Mouse (Mus musculus): Measurements from ENCODE around the gene Aasdhppt. TPM values are rescaled to one million over a fixed set of nuclear protein-coding genes. Genes with fewer than 3 reads are reported as not detected.

Aasdhppt gene
- polyA plus RNA-seq (2015; fragmentation: Nextera tagmentation; extraction: Ambion mirVana) = 32.2 and 34.3 TPM in 2 replicates

- under 1% methylated on average over 53 of the region's 53 CpGs for WGBS
- peak; percentile 100 for ATAC-seq (ENCODE audit: insufficient number of reproducible peaks, low FRiP score, low TSS enrichment, low read depth)
- H3K36me3 ChIP-seq = no peaks in the 10 kb centered on the region
- no peaks in the 10 kb centered on the region for H3K9me3 ChIP-seq
- peaks cover 9% of the 10 kb centered on the region for H3K4me1 ChIP-seq
- H3K27me3 ChIP-seq = no peaks in the 10 kb centered on the region
- peak within 1 kb of the TSS; percentile 93 for H3K27ac ChIP-seq
- H3K9ac ChIP-seq = peak within 1 kb of the TSS; percentile 73
- H3K4me3 ChIP-seq = peak within 1 kb of the TSS; percentile 66
- peak within 1 kb of the TSS; percentile 60 for H3K4me2 ChIP-seq
Measured at GRCm38 (mm10) chr9:4309351-4310085, at the start of gene Aasdhppt, which contains the start of gene Kbtbd3. Gene Aasdhppt (minus strand): TSS chr9:4309471. Gene Kbtbd3 (plus strand): TSS chr9:4309833.

- 80% methylated on average over 1 of the region's 1 CpGs for WGBS
- Histone ChIP-seq H3K4me1 (no peaks in the 10 kb centered on the region), H3K4me2 (no peak overlapping the region), H3K27ac (no peak overlapping the region), H3K9me3 (no peaks in the 10 kb centered on the region), H3K27me3 (no peaks in the 10 kb centered on the region), H3K36me3 (no peaks in the 10 kb centered on the region), H3K9ac (no peak overlapping the region), H3K4me3 (no peak overlapping the region)
- no peak for ATAC-seq (ENCODE audit: insufficient number of reproducible peaks, low FRiP score, low TSS enrichment, low read depth)
Measured at GRCm38 (mm10) chr9:4353163-4353562, 43.9 kb upstream of the Aasdhppt start.

- Histone ChIP-seq H3K9me3 (no peaks in the 10 kb centered on the region), H3K4me2 (no peak overlapping the region), H3K27me3 (no peaks in the 10 kb centered on the region), H3K27ac (no peak overlapping the region), H3K9ac (no peak overlapping the region), H3K36me3 (no peaks in the 10 kb centered on the region), H3K4me3 (no peak overlapping the region), H3K4me1 (no peaks in the 10 kb centered on the region)
- ATAC-seq (ENCODE audit: insufficient number of reproducible peaks, low FRiP score, low TSS enrichment, low read depth) = no peak
- WGBS = 80% methylated on average over 6 of the region's 6 CpGs
Measured at GRCm38 (mm10) chr9:4318939-4319721, 9.9 kb upstream of the Aasdhppt start.

GRCm38 (mm10) chr9:4315746-4316145 is 6.5 kb upstream of the Aasdhppt start:
- H3K9ac ChIP-seq = no peak overlapping the region
- ATAC-seq (ENCODE audit: insufficient number of reproducible peaks, low FRiP score, low TSS enrichment, low read depth) = no peak
- whole genome bisulfite sequencing = 85% methylated on average over 2 of the region's 2 CpGs
- no peaks in the 10 kb centered on the region for H3K9me3 ChIP-seq
- no peak overlapping the region for H3K4me2 ChIP-seq
- no peak overlapping the region for H3K4me3 ChIP-seq
- no peak overlapping the region for H3K27ac ChIP-seq
- no peaks in the 10 kb centered on the region for H3K36me3 ChIP-seq
- no peaks in the 10 kb centered on the region for H3K27me3 ChIP-seq
- peaks cover under 1% of the 10 kb centered on the region; the same call in 1 of the 2 replicates for H3K4me1 ChIP-seq

- WGBS = 88% methylated on average over 4 of the region's 4 CpGs
Measured at GRCm38 (mm10) chr9:4313946-4314345, 4.7 kb upstream of the Aasdhppt start.

GRCm38 (mm10) chr9:4311162-4311561 is 1.9 kb upstream of the Aasdhppt start:
- H3K27me3 ChIP-seq = no peaks in the 10 kb centered on the region
- WGBS = 88% methylated on average over 3 of the region's 3 CpGs
- ATAC-seq (ENCODE audit: insufficient number of reproducible peaks, low FRiP score, low TSS enrichment, low read depth) = no peak

More at GRCm38 (mm10) chr9:4313946-4314345, 4.7 kb upstream of the Aasdhppt start:
- Histone ChIP-seq H3K36me3 (no peaks in the 10 kb centered on the region), H3K4me2 (no peak overlapping the region), H3K9me3 (no peaks in the 10 kb centered on the region), H3K4me3 (no peak overlapping the region), H3K9ac (no peak overlapping the region), H3K4me1 (peaks cover 6% of the 10 kb centered on the region), H3K27ac (no peak overlapping the region), H3K27me3 (no peaks in the 10 kb centered on the region)
- ATAC-seq (ENCODE audit: insufficient number of reproducible peaks, low FRiP score, low TSS enrichment, low read depth) = no peak

GRCm38 (mm10) chr9:4310706-4311105 is 1.4 kb upstream of the Aasdhppt start:
- ATAC-seq (ENCODE audit: insufficient number of reproducible peaks, low FRiP score, low TSS enrichment, low read depth) = no peak
- Histone ChIP-seq H3K4me2 (peak overlapping the region; percentile 60), H3K27ac (0 out of 2 replicates have a peak overlapping the region, but pooled peaks have one; percentile 93), H3K9ac (no peak overlapping the region), H3K4me3 (peak overlapping the region; percentile 66; the same call in 1 of the 2 replicates), H3K4me1 (peaks cover 9% of the 10 kb centered on the region), H3K36me3 (no peaks in the 10 kb centered on the region), H3K27me3 (no peaks in the 10 kb centered on the region), H3K9me3 (no peaks in the 10 kb centered on the region)
- 72% methylated on average over 3 of the region's 3 CpGs for WGBS

More at GRCm38 (mm10) chr9:4311162-4311561, 1.9 kb upstream of the Aasdhppt start:
- Histone ChIP-seq H3K36me3 (no peaks in the 10 kb centered on the region), H3K4me2 (no peak overlapping the region), H3K9ac (no peak overlapping the region), H3K9me3 (no peaks in the 10 kb centered on the region), H3K4me1 (peaks cover 9% of the 10 kb centered on the region), H3K4me3 (no peak overlapping the region), H3K27ac (no peak overlapping the region)

- Histone ChIP-seq H3K4me2 (peak overlapping the region; percentile 48), H3K9ac (peak overlapping the region; percentile 67), H3K27me3 (no peaks in the 10 kb centered on the region), H3K27ac (peak overlapping the region; percentile 93), H3K4me3 (peak overlapping the region; percentile 66), H3K36me3 (no peaks in the 10 kb centered on the region), H3K4me1 (peaks cover 9% of the 10 kb centered on the region), H3K9me3 (no peaks in the 10 kb centered on the region)
- peak; percentile 2; the same call in 1 of the 2 replicates for ATAC-seq (ENCODE audit: insufficient number of reproducible peaks, low FRiP score, low TSS enrichment, low read depth)
- under 1% methylated on average over 36 of the region's 36 CpGs for WGBS
Measured at GRCm38 (mm10) chr9:4308628-4309350, 482 bp downstream of the Aasdhppt start.

GRCm38 (mm10) chr9:4304867-4305266 is 4.4 kb downstream of the Aasdhppt start:
- no peak overlapping the region for H3K4me3 ChIP-seq
- WGBS = 48% methylated on average over 1 of the region's 1 CpGs
- no peaks in the 10 kb centered on the region for H3K9me3 ChIP-seq
- H3K27me3 ChIP-seq = no peaks in the 10 kb centered on the region
- H3K36me3 ChIP-seq = peaks cover 16% of the 10 kb centered on the region
- H3K27ac ChIP-seq = no peak overlapping the region
- H3K4me1 ChIP-seq = peaks cover 4% of the 10 kb centered on the region; the same call in 1 of the 2 replicates
- ATAC-seq (ENCODE audit: insufficient number of reproducible peaks, low FRiP score, low TSS enrichment, low read depth) = no peak
- H3K9ac ChIP-seq = no peak overlapping the region
- no peak overlapping the region for H3K4me2 ChIP-seq

GRCm38 (mm10) chr9:4300466-4300865 is 8.8 kb downstream of the Aasdhppt start:
- Histone ChIP-seq H3K4me3 (no peak overlapping the region), H3K9ac (no peak overlapping the region), H3K4me1 (no peaks in the 10 kb centered on the region), H3K4me2 (no peak overlapping the region), H3K27ac (no peak overlapping the region), H3K27me3 (no peaks in the 10 kb centered on the region), H3K36me3 (peaks cover 24% of the 10 kb centered on the region), H3K9me3 (no peaks in the 10 kb centered on the region)
- no peak for ATAC-seq (ENCODE audit: insufficient number of reproducible peaks, low FRiP score, low TSS enrichment, low read depth)
- WGBS = 91% methylated on average over 2 of the region's 2 CpGs

- Histone ChIP-seq H3K4me1 (no peaks in the 10 kb centered on the region), H3K27me3 (no peaks in the 10 kb centered on the region), H3K9ac (no peak overlapping the region), H3K4me3 (no peak overlapping the region), H3K27ac (no peak overlapping the region), H3K36me3 (peaks cover 9% of the 10 kb centered on the region; the same call in 1 of the 2 replicates), H3K4me2 (no peak overlapping the region), H3K9me3 (no peaks in the 10 kb centered on the region)
- WGBS = 29% methylated on average over 3 of the region's 3 CpGs
- ATAC-seq (ENCODE audit: insufficient number of reproducible peaks, low FRiP score, low TSS enrichment, low read depth) = no peak
Measured at GRCm38 (mm10) chr9:4283850-4284249, 25.4 kb downstream of the Aasdhppt start.

Measured in limb, embryonic 15.5 days (tissue).